Mouse (Mus musculus) CD8-positive naive resting alpha-beta T cell, adult 2 months (primary cell): ENCODE data around the gene Tbc1d15.
"Not testable (repeated sequence)": the region's sequence is repeated elsewhere in the genome, so short reads cannot be mapped to it uniquely, and the experiment has no call there.

ENCODE experiments used
- DNase-seq, 2 experiments: peaks; one replicate each; pipeline ENCODE4 v3.0.0; 2022; ENCODE audit warnings: low read depth in 2 of 2, low spot score in 2 of 2

Gene Tbc1d15

DNA sequence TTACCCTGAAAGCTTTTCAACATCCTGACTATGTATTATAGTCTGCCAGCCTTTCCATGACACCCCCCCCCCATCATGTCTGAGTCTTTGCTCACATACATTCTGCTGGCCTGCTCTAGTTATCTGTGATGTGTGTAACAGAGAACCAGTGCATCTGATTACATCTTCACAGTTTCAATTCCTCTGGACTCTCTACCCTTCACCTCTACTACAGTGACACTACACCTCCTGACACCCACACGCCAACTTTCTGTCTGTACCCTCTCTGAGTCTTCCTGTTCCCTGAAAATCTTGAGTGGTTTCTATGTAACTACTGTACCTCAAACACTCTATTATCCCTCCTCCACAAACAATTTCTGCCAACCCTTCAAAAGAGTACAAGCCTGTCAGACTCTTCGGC lies 5.8 kb downstream of the Tbc1d15 start:
- DNase-seq: no peak

DNA sequence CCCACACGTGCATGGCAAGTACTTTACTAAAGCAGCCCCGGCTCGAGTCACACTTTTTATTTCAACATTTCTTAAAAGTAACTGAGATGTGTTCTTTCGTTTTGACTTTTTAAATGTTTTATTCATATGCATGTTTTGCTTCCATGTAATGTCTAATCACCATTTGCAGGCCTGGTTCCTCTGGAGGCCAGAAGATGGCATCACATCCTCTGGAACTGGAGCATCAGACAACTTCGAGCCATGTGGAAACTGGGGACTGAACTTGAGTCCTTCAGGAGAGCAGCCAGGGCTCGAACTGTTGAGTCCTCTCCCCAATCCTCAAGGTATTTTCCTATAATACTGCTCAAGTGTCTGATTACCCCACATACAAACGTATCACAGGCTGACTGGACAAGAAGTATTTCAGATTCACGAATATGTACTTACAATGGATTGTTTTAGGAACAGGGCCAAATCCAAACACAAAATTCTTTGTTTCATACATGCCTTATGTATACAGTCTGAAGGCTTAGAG lies 10.1 kb downstream of the Tbc1d15 start:
- DNase-seq: no peak

DNA sequence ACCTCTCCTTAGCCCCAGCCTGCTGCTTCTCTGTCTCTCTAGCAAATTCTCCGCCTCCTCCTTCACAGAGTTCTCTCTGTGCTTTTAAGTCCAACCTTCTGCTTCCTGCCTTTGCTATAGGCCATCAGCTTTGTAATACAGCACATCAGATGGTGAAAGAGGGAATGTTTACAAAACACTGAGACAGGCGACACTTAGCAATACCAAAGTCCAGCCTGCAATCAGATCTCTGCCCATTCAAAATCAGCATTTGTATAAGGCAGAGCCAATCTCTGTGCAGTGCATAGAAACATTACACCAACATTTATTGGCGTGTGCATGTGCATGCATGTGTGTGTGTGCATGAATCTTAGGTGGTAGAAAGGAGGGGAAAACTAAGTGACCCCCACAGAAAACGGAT lies 13.3 kb downstream of the Tbc1d15 start:
- no peak for DNase-seq

DNA sequence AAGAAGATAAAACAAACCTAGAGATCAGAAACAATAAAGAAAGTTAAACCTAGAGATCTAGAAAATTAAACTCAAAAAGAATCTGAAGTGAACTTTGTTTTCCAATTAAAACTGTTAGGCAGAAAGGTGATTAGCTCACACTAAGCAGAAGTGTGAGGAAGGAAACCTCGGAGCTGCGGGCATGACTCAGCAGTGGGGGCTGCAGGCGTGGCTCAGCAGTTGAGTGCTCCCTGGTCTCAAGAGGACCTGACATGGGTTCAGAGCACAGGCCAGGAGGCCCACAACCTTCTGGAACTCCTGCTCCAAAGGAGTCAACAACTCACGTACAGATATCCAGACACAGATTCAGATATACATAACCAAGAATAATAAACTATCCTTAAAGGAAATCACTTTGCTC lies 14.5 kb downstream of the Tbc1d15 start:
- DNase-seq: no peak

DNA sequence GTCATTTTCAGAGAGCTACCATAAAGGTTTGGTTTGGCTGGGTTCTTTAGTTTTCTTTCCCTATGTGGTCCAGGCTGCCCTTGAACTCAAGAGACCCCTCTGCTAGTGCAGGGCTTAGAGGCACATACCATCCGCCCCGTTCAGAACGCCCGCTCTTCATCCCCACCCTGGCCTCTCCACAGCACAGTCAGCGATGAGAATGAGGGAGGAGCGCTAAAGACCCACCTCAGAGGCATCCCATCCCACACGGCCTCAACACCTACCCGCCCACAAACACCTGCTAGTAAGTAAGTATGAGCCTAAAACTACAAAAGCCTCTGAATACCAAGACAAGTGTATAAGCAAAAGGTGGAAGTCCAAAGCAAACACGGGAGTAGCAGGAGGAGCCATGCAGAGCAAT lies 15.8 kb downstream of the Tbc1d15 start:
- no peak for DNase-seq

DNA sequence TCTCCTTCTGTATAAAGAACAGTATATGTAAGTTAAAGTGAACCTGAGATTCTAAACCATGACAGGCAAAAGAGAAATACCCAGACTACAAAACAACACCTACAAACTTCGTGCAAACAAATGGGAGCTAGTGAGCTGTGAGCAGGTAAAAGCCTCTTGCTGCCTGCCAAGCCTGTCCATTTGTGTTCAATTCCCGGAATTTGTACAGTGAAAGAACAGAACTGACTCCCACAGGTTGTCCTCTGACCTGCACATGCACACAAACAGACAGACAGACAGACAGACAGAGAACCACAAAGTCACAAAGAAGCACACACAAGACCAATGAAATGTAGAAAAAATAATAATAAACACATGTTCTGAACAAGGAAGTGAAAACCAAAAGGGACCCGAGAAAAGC lies 17.5 kb downstream of the Tbc1d15 start:
- no peak for DNase-seq

DNA sequence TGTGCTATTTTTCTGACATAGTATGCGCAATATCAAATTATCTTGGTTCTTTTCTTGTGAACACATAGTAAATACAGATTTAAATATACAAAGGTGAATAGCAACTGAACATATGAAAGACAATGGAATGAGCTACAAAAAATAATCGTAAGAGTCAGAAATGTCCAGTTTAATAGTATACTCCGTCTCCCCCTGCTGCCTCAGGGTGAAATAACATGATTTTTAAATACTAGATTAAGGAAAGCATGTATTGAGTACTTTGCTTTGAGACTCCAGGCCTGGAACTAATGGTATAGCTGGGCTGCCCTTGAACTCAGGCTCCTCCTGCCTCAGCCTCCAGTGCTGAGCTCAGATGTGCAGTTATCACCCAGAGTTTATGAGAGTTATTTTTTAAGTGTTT lies 18.8 kb downstream of the Tbc1d15 start:
- DNase-seq: no peak

DNA sequence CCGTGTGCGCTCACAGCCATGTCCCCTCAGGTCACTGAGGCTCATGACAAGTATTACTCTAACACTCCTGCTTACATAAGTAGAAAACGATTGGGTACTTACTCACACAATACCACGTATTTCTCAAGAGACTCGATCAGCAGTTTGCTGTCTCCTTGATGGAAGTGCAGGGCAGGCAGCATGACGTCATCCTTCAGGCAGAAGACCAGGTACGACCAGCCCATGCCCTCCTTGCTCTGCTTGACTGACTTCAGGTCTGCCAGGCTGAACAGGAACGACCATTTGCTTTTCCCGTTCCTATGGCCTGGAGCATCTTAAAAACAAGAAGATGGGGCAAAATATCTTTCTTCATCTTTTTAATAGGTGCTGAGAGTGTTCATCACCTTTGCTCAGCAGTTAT lies 22.2 kb downstream of the Tbc1d15 start:
- DNase-seq: no peak

DNA sequence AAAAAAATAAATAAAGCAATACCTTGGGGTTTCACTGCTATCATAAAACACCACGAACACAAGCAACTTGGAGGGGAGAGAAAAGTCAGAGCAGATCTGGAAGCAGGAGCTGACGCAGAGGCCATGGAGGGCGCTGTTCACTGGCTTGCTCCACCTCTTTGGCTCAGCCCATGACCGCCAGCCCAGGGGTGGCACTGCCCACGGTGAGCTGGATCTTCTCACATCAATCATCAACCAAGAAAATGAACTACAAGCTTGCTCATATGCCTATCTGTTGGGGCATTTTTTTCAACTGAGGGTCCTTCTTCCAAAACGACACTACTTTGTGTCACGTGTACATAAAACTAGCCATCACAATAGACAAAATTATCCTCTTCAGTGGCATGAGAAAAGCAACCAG lies 24.7 kb downstream of the Tbc1d15 start:
- DNase-seq: no peak

DNA sequence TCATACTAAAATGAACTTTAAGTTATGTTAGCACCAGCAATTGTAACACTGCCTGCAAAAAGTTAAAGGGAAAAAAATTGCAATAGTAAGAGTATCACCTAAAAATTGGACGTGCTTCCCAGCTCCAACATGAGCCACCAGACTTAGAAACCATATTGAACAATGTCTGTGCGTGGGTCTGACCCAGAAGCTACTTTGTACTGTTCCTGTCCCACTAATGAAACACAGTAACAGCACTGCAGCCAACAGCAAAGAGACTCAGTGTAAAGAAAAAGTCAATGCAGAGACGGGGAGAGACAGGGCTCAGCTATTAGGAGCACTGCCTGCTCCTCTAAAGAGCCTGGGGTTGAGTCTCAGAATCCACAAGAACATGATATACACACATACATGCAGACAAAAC lies 27.4 kb downstream of the Tbc1d15 start:
- DNase-seq: no peak

DNA sequence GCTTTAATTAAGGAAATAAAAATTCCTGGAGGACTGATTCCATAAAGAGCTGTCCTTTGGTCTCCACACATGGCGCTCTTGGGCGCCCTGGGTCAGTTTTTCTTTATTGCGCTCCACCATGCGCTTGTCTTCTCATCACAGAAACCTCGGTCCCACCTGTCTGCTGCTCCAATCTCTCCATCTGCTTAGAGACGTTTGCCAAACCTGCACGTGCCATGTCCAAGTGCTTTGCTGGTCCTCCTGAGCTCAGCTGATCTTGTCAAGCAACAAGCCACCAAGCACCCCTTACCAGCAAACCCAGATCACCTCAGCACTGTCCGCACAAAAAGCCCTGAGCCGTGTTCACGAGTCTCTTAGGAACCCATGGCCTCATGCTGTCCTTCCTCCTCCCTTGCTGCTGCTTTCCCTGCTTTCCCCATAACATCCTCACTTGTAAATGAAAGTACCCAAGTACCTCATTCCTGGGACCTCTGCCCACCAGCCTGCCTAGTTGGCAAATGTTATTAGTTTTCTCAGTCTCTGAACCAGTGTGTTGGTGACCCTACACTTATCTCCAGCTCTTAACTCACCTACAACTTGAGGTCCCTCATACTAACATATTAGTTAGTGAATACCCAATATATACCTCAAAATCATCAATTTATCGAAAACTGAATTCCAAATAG lies 38.2 kb downstream of the Tbc1d15 start:
- DNase-seq: no peak

DNA sequence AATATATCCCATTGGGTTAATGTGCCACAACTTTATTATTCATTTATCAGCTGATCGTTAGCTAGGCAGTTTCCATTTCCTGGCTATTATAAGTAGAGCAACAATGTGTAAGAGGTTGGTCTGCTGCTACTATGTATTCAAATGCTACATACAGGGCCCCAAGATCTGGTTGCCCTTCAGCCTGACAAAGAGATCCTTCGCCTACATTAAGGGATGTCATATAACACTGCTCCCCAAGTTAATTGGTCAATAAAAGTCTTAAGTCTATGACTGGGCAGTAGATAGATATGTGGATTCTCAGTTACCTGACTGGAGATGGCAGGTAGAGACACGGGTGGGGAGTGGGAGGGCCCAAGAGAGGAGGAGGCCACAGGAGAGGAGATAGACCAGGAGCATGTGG lies 45.4 kb downstream of the Tbc1d15 start:
- no peak for DNase-seq

DNA sequence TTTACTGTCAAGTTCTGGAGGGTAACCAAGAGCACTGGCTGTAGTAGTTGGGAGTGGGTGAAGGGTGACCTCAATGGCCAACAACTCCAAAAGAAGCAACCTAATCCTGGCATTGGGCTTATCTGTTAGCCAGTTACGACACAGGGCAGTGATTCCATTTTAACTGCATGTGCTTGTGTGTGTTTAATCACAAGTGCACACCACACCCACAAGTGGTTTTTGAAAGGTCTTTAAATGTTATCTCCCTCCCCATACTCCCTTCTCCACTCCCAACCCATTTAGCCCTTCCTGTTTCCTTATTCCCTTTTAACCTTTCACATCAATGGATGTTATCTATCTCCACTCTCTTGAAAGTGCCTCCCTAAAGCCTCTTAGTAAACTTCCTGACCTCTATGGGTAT lies 46.0 kb downstream of the Tbc1d15 start:
- no peak for DNase-seq

DNA sequence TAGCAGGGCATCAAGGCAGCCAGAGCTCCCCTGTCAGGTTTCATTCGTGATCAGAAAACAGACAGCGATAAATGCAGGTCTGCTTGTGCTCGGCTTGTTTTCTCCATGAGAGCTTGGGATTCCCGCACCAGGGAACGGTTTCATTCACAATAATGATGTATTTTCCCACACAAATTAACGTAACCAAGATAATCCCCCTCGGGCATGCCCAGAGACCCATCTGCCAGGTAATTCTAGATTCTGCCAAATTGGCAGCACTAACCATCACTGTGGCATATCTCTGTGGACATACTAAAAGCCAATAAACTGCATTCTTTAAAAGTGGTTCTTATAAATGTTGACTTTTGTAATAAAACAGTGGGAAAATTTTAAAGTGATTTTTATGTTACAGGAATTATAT lies 60.1 kb downstream of the Tbc1d15 start:
- DNase-seq: no peak

DNA sequence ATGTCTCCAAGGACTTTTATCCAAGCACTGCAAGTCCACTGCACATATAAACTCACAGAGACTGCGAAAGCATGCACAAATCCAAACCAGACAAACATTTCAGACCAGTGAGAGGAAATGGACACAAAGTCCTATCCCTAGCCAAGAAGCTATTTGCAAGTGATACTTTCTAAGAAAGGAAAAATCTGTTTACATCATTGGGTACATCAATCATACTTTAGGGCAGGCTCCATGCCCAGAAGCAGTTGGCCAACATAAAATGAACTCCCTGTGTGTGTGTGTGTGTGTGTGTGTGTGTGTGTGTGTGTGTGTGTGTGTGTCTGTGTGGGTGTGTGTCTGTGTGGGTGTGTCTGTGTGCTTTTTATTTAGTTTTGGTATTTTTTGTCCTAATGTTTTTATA lies 63.9 kb downstream of the Tbc1d15 start:
- no peak for DNase-seq

DNA sequence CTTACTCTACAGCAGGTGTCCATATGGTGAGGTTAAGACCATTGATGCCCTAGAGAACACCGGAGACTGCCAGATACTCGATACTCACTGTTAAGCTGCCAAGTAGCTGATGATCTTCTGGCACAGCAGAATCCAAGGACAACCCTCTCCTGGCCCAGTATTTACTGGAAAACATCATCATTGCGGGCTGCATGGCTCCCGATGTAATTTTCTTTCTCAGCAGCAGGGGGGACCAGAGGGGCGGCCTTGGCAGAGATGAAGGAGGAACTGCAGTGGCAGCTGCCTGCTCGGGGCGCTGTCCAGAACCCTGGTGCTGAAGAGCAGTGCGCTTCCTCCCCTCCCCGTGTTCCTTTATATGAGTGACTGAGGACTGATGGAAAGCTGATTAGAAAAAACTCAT lies 66.6 kb downstream of the Tbc1d15 start, which contains the start of gene Tph2:
Gene Tph2, minus strand, starts transcription at position 326 of the 400 bp plus-strand sequence.
- peak; percentile 1 to 11 for DNase-seq

DNA sequence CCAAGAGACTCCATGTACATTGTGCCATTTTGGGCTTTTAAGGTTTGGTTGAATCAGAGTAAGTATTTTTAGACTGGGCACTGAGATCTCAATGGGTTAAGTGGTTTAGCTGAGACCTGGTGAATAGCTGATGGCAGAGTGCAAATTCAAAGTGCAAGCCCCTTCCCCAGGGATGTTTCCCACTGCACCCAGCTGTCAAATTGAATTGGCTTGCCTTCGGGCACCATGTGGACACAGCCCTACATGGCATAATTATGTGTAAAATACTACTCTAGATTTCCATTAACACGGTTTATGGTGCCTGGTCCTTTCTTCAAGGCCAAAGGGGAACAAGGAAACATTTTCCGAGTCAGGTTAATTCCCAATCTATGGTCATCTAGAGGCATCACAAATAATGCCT lies 70.2 kb downstream of the Tbc1d15 start:
- no peak for DNase-seq

DNA sequence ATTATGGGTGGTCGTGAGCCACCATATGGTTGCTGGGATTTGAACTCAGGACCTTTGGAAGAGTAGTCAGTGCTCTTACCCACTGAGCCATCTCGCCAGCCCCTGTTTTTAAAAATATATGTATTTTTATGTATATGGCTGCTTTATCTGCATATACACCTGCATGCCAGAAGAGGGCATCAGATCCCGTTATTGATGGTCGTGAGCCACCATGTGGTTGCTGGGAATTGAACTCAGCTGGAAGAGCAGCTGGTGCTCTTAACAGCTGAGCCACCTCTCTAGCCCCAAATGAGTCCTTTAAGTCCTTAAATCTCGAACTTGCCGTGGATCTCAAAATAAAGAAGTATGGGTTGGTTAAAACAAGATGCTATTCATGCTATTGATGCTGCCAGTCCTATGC lies 73.2 kb downstream of the Tbc1d15 start:
- not testable (repeated sequence) for DNase-seq

DNA sequence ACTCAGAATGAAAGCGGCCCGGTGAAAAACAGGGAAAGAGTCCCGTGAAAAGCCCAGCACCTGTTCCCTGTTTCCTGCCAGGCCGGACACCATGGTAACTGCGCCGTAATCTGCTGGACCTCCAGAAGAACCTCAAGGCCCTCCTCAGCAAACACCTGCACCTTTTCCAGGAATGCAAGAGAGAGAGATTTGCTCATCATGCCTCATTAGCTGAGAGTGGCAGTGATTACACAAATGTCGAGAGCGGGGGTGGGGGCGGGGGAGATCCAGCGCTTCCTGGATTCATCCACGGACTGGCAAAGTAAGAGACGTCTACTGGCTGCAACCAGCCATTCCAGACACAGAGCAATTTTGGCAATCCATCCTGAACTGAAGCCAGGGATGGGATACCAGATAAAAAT lies 75.7 kb downstream of the Tbc1d15 start:
- DNase-seq: no peak

DNA sequence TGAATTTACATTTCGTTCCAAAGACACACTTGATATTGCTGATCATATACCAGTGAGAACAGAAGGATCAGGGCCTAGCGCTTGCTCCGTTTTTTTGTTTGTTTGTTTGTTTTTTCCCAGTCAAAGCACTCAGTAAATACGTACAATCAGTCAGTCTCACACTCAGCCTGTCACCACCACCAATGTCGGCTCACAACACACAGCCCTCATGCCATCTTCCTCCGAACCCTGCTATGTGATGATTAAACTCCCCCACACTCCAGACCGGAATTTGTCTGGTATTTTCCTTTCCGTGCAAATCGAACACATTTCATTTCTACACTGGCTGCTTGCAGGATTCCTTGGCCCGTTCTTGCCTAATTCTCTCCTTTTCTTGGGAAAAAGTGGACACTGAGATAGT lies 77.9 kb downstream of the Tbc1d15 start:
- no peak for DNase-seq

DNA sequence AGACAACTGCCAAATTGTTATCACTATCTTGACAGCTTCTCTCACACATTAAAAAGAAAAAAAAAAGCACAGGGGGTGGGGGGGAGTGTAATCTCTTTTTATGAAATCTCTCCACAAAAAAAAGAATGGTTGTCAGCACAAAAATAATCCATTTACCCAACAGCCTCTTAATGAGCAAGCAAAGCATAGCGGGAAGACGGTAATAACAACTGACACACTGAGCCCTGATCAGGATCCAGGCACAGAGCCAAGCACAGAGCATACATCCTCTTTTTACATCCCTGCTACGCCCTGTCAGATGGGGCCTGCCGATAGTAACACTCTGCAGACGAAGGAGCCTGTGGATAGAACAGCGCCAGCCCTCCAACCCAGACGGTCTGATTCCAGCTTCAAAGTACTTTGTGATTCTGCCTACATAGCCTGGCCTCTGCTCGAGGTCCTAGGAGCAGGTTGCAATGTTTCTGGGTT lies 79.9 kb downstream of the Tbc1d15 start:
- no peak for DNase-seq

DNA sequence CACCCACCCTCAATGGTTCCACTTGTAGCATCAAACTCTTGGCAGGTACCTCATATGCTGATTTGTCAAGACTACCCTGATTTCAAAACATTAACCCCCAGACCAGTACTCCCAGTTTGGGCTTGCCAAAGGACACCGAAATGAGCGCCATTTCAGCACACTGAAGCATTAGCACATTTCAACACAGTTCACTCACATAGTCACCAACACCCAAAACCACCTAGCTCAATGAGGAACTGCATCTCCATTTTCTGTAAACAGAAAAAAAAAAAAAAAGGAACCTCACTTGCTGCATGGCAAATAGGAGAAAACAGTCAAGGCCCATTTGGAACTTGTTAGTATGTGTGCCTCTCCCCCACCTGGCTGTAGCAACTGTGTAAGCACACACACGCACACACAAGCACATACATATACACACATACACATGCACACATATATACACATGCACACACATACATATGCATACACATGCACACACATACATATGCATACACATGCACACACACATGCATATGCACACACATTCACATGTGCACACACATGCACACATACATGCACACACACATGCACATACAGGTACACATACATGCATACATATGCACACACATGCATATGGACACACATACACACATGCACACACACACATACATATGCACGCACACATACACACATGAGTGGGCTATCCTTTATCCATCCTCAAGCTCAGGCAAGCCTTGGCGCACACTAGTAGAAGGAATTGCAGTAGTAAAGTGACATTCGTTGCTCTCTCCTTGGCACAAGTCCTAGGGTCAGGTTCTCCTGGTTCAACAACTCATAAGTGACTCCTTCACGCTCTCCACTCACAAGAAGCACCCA lies 80.5 kb downstream of the Tbc1d15 start:
- DNase-seq: no peak
